Mouse (Mus musculus) kidney, embryonic 14.5 days (tissue): ENCODE results near the gene Tbc1d13. TPM values are rescaled to one million over a fixed set of nuclear protein-coding genes. Genes with fewer than 3 reads are reported as not detected.

Experiments used
- ATAC-seq: fragments of 200-750 bp; cut with Nextera tagmentation; 2 replicates; pipeline ENCODE4 v1.8.0; 2017; ENCODE audit warnings: moderate number of reproducible peaks, mild to moderate bottlenecking, moderate TSS enrichment, moderate library complexity; ENCODE audit not compliant: low FRiP score, low TSS enrichment
- H3K27ac ChIP-seq: fragments of 300-500 bp; sonication (generic); 2 replicates; pipeline ENCODE4 v1.5.1; 2014; ENCODE audit warnings: low read depth, mild to moderate bottlenecking, low read length, moderate library complexity, mixed read lengths
- H3K27me3 ChIP-seq: fragments of 300-500 bp; sonication (generic); 2 replicates; pipeline ENCODE4 v1.6.1; 2014; ENCODE audit warnings: mild to moderate bottlenecking, low read length; ENCODE audit not compliant: control insufficient read depth, insufficient read depth
- H3K36me3 ChIP-seq: fragments of 300-500 bp; sonication (generic); 2 replicates; pipeline ENCODE4 v1.6.1; 2014; ENCODE audit warnings: low read length, mixed read lengths; ENCODE audit not compliant: control insufficient read depth, insufficient read depth
- H3K4me1 ChIP-seq: fragments of 300-500 bp; sonication (generic); 2 replicates; pipeline ENCODE4 v1.6.1; 2014; ENCODE audit warnings: low read length, mixed read lengths; ENCODE audit not compliant: control insufficient read depth, insufficient read depth
- H3K4me2 ChIP-seq: fragments of 300-500 bp; sonication (generic); replicated peaks from 2 replicates; pipeline ENCODE4 v1.6.1; 2014; ENCODE audit warnings: low read depth, mild to moderate bottlenecking, low read length
- H3K4me3 ChIP-seq: fragments of 300-500 bp; sonication (generic); 2 replicates; pipeline ENCODE4 v1.5.1; 2014; ENCODE audit warnings: mild to moderate bottlenecking, low read length
- H3K9ac ChIP-seq: fragments of 300-500 bp; sonication (generic); 2 replicates; pipeline ENCODE4 v1.6.1; 2014; ENCODE audit warnings: low read depth, mild to moderate bottlenecking, low read length, moderate library complexity
- H3K9me3 ChIP-seq: fragments of 300-500 bp; sonication (generic); 2 replicates; pipeline ENCODE4 v1.6.1; 2016; ENCODE audit warnings: low read length; ENCODE audit not compliant: control insufficient read depth
- WGBS: fragments of 180-500 bp; shearing (Covaris S2); extraction: QIAGEN DNeasy Blood & Tissue Kit; methylation state at CpG from one replicate; pipeline ENCODE4 v1.1.7; 2014; 5-methylcytosine and 5-hydroxymethylcytosine counted together
- polyA plus RNA-seq: library from polyadenylated mRNA; unstranded; fragments of >200 nt; fragmentation: Nextera tagmentation; extraction: Ambion mirVana; gene quantifications from 2 replicates; pipeline ENCODE4 v1.2.1, GENCODE M21; 2014

Gene Tbc1d13
- polyA plus RNA-seq, 1 experiment from 2014 or later = 15.3 TPM

GRCm38 (mm10) chr2:30200388-30200925 is 66.9 kb downstream of the Tbc1d13 start:
- 54% methylated on average over 5 of the region's 5 CpGs for WGBS
- Histone ChIP-seq H3K4me1 (peaks cover 8% of the 10 kb centered on the region; the same call in 1 of the 2 replicates), H3K36me3 (no peaks in the 10 kb centered on the region), H3K27ac (no peak overlapping the region), H3K9me3 (no peaks in the 10 kb centered on the region), H3K4me3 (no peak overlapping the region), H3K27me3 (no peaks in the 10 kb centered on the region), H3K9ac (no peak overlapping the region), H3K4me2 (no peak overlapping the region)
- no peak for ATAC-seq

Other genes starting within 250 kb of the Tbc1d13 start
- 43.8 and 79.9 TPM in 2 replicates for gene Odf2, start 244.5 kb upstream of the Tbc1d13 start, polyA plus RNA-seq
- gene Gle1, start 198.3 kb upstream of the Tbc1d13 start, polyA plus RNA-seq = 43.8 and 57.9 TPM in 2 replicates
- gene Sptan1, start 168.2 kb upstream of the Tbc1d13 start, polyA plus RNA-seq = 121 and 136 TPM in 2 replicates
- 41.2 and 42.6 TPM in 2 replicates for gene Wdr34, start 84.9 kb upstream of the Tbc1d13 start, polyA plus RNA-seq
- gene Set, start 76.4 kb upstream of the Tbc1d13 start, polyA plus RNA-seq = 647 and 702 TPM in 2 replicates
- 7.8 and 9.1 TPM in 2 replicates for gene Pkn3, start 56.1 kb upstream of the Tbc1d13 start, polyA plus RNA-seq
- gene Zdhhc12, start 40.1 kb upstream of the Tbc1d13 start, polyA plus RNA-seq = 36.3 and 40.9 TPM in 2 replicates
- gene Zer1, start 9.2 kb upstream of the Tbc1d13 start, polyA plus RNA-seq = 9.4 and 11.9 TPM in 2 replicates
- gene Endog, start 37.7 kb downstream of the Tbc1d13 start, polyA plus RNA-seq = 20.3 and 22.1 TPM in 2 replicates
- 58.2 and 77.0 TPM in 2 replicates for gene Spout1, start 44.7 kb downstream of the Tbc1d13 start, polyA plus RNA-seq
- 10.0 and 11.4 TPM in 2 replicates for gene Kyat1, start 72.1 kb downstream of the Tbc1d13 start, polyA plus RNA-seq
- gene Lrrc8a, start 104.0 kb downstream of the Tbc1d13 start, polyA plus RNA-seq = 49.4 and 51.1 TPM in 2 replicates
- gene Gm28035, start 106.8 kb downstream of the Tbc1d13 start, polyA plus RNA-seq = 0.07 and 0.26 TPM in 2 replicates
- gene Phyhd1, start 132.5 kb downstream of the Tbc1d13 start, polyA plus RNA-seq = 7.7 and 11.5 TPM in 2 replicates
- not detected in 2 replicates for gene Gm28038, start 147.3 kb downstream of the Tbc1d13 start, polyA plus RNA-seq
- gene Dolk, start 152.6 kb downstream of the Tbc1d13 start, polyA plus RNA-seq = 25.2 and 34.4 TPM in 2 replicates
- gene Nup188, start 152.7 kb downstream of the Tbc1d13 start, polyA plus RNA-seq = 35.2 and 54.4 TPM in 2 replicates
- 69.4 and 70.9 TPM in 2 replicates for gene Sh3glb2, start 225.6 kb downstream of the Tbc1d13 start, polyA plus RNA-seq
- 14.5 and 25.0 TPM in 2 replicates for gene Miga2, start 230.5 kb downstream of the Tbc1d13 start, polyA plus RNA-seq